Mouse (Mus musculus) forebrain, embryonic 11.5 days (tissue): ENCODE measurements around the gene Gpt2. TPM values are rescaled to one million over a fixed set of nuclear protein-coding genes. Genes with fewer than 3 reads are reported as not detected.

Experiments used
- ATAC-seq: fragments of 200-750 bp; cut with Nextera tagmentation; replicated peaks from 2 replicates; pipeline ENCODE4 v1.8.0; 2017; ENCODE audit warnings: moderate TSS enrichment; ENCODE audit not compliant: low FRiP score
- DNase-seq: peaks from one replicate; pipeline ENCODE4 v3.0.0-alpha.2; 2017; ENCODE audit warnings: low spot score
- H3K27ac ChIP-seq: fragments of 300-500 bp; sonication (generic); 2 replicates; pipeline ENCODE4 v1.5.1; 2014; ENCODE audit warnings: low read depth, low read length
- H3K27me3 ChIP-seq: fragments of 300-500 bp; sonication (generic); 2 replicates; pipeline ENCODE4 v1.6.1; 2014; ENCODE audit warnings: mild to moderate bottlenecking, low read length, mixed read lengths; ENCODE audit not compliant: control insufficient read depth, insufficient read depth
- H3K36me3 ChIP-seq: fragments of 300-500 bp; sonication (generic); 2 replicates; pipeline ENCODE4 v1.6.1; 2014; ENCODE audit warnings: mild to moderate bottlenecking, low read length, moderate library complexity, mixed read lengths; ENCODE audit not compliant: control insufficient read depth, insufficient read depth
- H3K4me1 ChIP-seq: fragments of 300-500 bp; sonication (generic); replicated peaks from 2 replicates; pipeline ENCODE4 v1.6.1; 2014; ENCODE audit warnings: low read length, mixed read lengths; ENCODE audit not compliant: control insufficient read depth, insufficient read depth
- H3K4me2 ChIP-seq: fragments of 300-500 bp; sonication (generic); 2 replicates; pipeline ENCODE4 v1.6.1; 2014; ENCODE audit warnings: low read depth, mild to moderate bottlenecking, low read length, moderate library complexity, mixed read lengths; ENCODE audit not compliant: severe bottlenecking
- H3K4me3 ChIP-seq: fragments of 300-500 bp; sonication (generic); 2 replicates; pipeline ENCODE4 v1.5.1; 2014; ENCODE audit warnings: low read depth, low read length
- H3K9ac ChIP-seq: fragments of 300-500 bp; sonication (generic); 2 replicates; pipeline ENCODE4 v1.6.1; 2014; ENCODE audit warnings: low read length
- H3K9me3 ChIP-seq: fragments of 300-500 bp; sonication (generic); 2 replicates; pipeline ENCODE4 v1.6.1; 2016; ENCODE audit warnings: low read length, mixed read lengths; ENCODE audit not compliant: control insufficient read depth
- WGBS: fragments of 180-500 bp; shearing (Covaris S2); extraction: QIAGEN DNeasy Blood & Tissue Kit; methylation state at CpG from one replicate; pipeline ENCODE4 v1.1.7; 2014; 5-methylcytosine and 5-hydroxymethylcytosine counted together
- polyA plus RNA-seq: library from polyadenylated mRNA; unstranded; fragments of >200 nt; fragmentation: Nextera tagmentation; extraction: Ambion mirVana; gene quantifications from 2 replicates; pipeline ENCODE4 v1.2.1, GENCODE M21; 2014

Gpt2 gene
- polyA plus RNA-seq, 1 experiment from 2014 or later, result 38.6 TPM

DNA sequence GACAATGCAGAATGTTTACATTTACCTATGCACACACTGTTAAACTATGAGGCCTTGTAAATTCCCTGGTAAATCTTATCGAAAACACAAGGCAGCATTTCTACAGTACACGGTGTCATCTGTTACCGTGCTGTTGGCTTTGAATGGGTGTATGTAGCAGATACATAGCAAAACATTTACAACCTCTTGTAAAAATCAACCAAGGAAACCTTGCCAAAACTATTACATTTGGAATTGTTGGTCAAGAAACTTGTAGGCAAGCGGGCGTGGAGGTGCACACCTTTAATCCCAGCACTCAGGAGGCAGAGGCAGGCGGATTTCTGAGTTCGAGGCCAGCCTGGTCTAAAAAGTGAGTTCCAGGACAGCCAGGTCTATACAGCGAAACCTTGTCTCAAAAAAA, 71.0 kb downstream of the Gpt2 start:
- Histone ChIP-seq H3K4me1 (no peaks in the 10 kb centered on the region), H3K4me3 (no peak overlapping the region), H3K27me3 (no peaks in the 10 kb centered on the region), H3K36me3 (no peaks in the 10 kb centered on the region), H3K27ac (no peak overlapping the region), H3K9ac (no peak overlapping the region), H3K4me2 (no peak overlapping the region), H3K9me3 (no peaks in the 10 kb centered on the region)
- WGBS, result 94% methylated on average over 8 of the region's 8 CpGs
- no peak for ATAC-seq
- no peak for DNase-seq

DNA sequence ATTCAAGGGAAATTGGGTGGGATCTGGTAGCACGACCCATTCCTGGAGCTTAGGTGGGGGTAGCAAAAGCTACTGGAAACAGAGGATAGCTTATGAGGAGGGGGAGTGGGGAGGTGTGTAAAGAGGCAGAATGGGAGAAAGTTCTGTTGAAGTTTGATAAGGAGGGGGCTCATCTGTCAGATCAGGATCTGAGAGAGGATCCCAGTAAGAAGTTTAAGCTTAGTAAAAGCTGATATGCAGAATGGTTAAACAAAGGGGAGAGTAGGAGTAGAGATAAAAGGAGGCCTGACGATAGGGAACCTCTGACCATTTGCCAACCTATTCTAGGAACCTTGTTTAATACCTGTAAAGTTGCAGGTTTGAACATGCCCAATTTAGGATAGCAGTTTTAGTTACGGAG, 72.8 kb downstream of the Gpt2 start:
- no peaks in the 10 kb centered on the region for H3K9me3 ChIP-seq
- no peak overlapping the region for H3K4me2 ChIP-seq
- no peak overlapping the region for H3K9ac ChIP-seq
- H3K4me1 ChIP-seq, result no peaks in the 10 kb centered on the region
- H3K27ac ChIP-seq, result no peak overlapping the region
- no peaks in the 10 kb centered on the region for H3K36me3 ChIP-seq
- DNase-seq, result no peak
- H3K27me3 ChIP-seq, result no peaks in the 10 kb centered on the region
- whole genome bisulfite sequencing, result 85% methylated on average over 3 of the region's 3 CpGs
- no peak for ATAC-seq
- H3K4me3 ChIP-seq, result no peak overlapping the region

- H3K9ac ChIP-seq, result no peak overlapping the region
- DNase-seq, result no peak
- H3K4me1 ChIP-seq, result no peaks in the 10 kb centered on the region
- 95% methylated on average over 2 of the region's 2 CpGs for WGBS
- no peaks in the 10 kb centered on the region for H3K36me3 ChIP-seq
- no peak overlapping the region for H3K4me2 ChIP-seq
- ATAC-seq, result no peak
- no peaks in the 10 kb centered on the region for H3K27me3 ChIP-seq
- no peak overlapping the region for H3K4me3 ChIP-seq
- H3K9me3 ChIP-seq, result no peaks in the 10 kb centered on the region
- no peak overlapping the region for H3K27ac ChIP-seq
Measured at GRCm38 (mm10) chr8:85567801-85568200, 75.4 kb downstream of the Gpt2 start.

GRCm38 (mm10) chr8:85570466-85570865, 78.1 kb downstream of the Gpt2 start:
- no peaks in the 10 kb centered on the region for H3K27me3 ChIP-seq
- no peak overlapping the region for H3K4me3 ChIP-seq
- no peaks in the 10 kb centered on the region for H3K4me1 ChIP-seq
- 82% methylated on average over 4 of the region's 4 CpGs for WGBS
- H3K27ac ChIP-seq, result no peak overlapping the region
- H3K4me2 ChIP-seq, result no peak overlapping the region
- no peaks in the 10 kb centered on the region for H3K9me3 ChIP-seq
- ATAC-seq (no peak), DNase-seq (no peak)
- H3K9ac ChIP-seq, result no peak overlapping the region
- H3K36me3 ChIP-seq, result no peaks in the 10 kb centered on the region

DNA sequence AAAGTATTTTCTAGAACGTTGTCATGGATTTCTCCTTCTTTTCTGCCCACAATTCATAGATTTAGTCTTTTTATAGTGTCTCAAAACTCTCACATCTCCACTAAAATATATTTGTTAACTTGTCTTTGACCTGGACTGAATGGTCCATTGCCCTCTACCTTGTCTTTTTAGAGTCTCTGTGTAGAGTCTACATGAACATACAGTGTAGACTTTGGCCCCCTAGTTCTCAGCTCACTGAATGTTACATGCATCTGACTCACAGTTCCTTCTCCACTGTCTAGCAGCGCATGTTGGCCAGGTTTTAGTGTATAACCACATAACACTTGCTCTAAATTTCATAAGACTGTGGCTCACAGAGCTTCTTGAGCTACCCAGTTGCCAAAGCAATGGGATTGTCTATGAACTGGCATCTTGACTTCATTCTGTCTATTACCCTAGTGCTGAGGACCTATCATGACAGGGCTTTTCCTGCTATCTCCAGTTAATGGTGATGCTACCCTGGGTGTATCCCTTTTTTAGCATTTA, 81.7 kb downstream of the Gpt2 start:
- WGBS, result 87% methylated on average over 2 of the region's 2 CpGs
- Histone ChIP-seq H3K9me3 (no peaks in the 10 kb centered on the region), H3K9ac (no peak overlapping the region), H3K4me2 (no peak overlapping the region), H3K4me1 (no peaks in the 10 kb centered on the region), H3K27ac (no peak overlapping the region), H3K27me3 (no peaks in the 10 kb centered on the region), H3K4me3 (no peak overlapping the region), H3K36me3 (no peaks in the 10 kb centered on the region)
- no peak for DNase-seq
- no peak for ATAC-seq

Other genes with a start within 250 kb of the Gpt2 start
- 145 and 159 TPM in 2 replicates for gene Orc6, start 192.9 kb upstream of the Gpt2 start, polyA plus RNA-seq
- gene Vps35, start 192.8 kb upstream of the Gpt2 start, polyA plus RNA-seq, result 163 and 166 TPM in 2 replicates
- gene Mylk3, start 106.2 kb upstream of the Gpt2 start, polyA plus RNA-seq, result 1.2 and 1.7 TPM in 2 replicates
- gene 4921524J17Rik, start 59.7 kb upstream of the Gpt2 start, polyA plus RNA-seq, result 40.1 and 48.2 TPM in 2 replicates
- gene Dnaja2, start 62.8 kb downstream of the Gpt2 start, polyA plus RNA-seq, result 193 and 215 TPM in 2 replicates
- 32.1 and 32.4 TPM in 2 replicates for gene Neto2, start 208.3 kb downstream of the Gpt2 start, polyA plus RNA-seq